Mouse (Mus musculus) megakaryocyte, embryonic 14.5 days (primary cell): ENCODE results near the gene Nrp2.

ENCODE experiments used
- FLI1 ChIP-seq: IDR thresholded peaks from 2 replicates; pipeline ENCODE4 v1.6.1; 2012; ENCODE audit warnings: low read length, inconsistent platforms, mixed read lengths
- GATA1 ChIP-seq: IDR thresholded peaks from 3 replicates; pipeline ENCODE4 v1.6.1; 2012; ENCODE audit warnings: mixed read lengths, low read length, inconsistent platforms, borderline replicate concordance

GRCm38 (mm10) chr1:62696983-62697341, 6.1 kb upstream of the Nrp2 start:
- TF ChIP-seq GATA1 (no peak), FLI1 (no peak)
